Mouse (Mus musculus): ENCODE results near the gene Ipo8.

Ipo8 gene

GRCm38 (mm10) chr6:148830748-148831727 lies at the start of gene Ipo8:
TSS of gene Ipo8 (minus strand) at chr6:148831467.
- peak; percentile 97 for DNase-seq

- DNase-seq: no peak
These were observed 42.6 kb upstream of the Ipo8 start for GRCm38 (mm10) chr6:148873911-148874310.

- no peak for DNase-seq
These were observed 14.4 kb upstream of the Ipo8 start for GRCm38 (mm10) chr6:148845629-148846028.

GRCm38 (mm10) chr6:148841760-148842159 lies 10.5 kb upstream of the Ipo8 start:
- no peak for DNase-seq

- DNase-seq: no peak
These were observed 7.2 kb upstream of the Ipo8 start for GRCm38 (mm10) chr6:148838460-148838859.

- DNase-seq: no peak
These were observed 458 bp upstream of the Ipo8 start for GRCm38 (mm10) chr6:148831728-148832121.

- DNase-seq: no peak
These were observed 916 bp downstream of the Ipo8 start for GRCm38 (mm10) chr6:148830355-148830747.

GRCm38 (mm10) chr6:148826119-148826518 lies 5.1 kb downstream of the Ipo8 start:
- DNase-seq: no peak

GRCm38 (mm10) chr6:148818624-148819343 lies 12.5 kb downstream of the Ipo8 start:
- no peak for DNase-seq

GRCm38 (mm10) chr6:148816751-148817150 lies 14.5 kb downstream of the Ipo8 start:
- no peak for DNase-seq

- no peak for DNase-seq
These were observed 20.1 kb downstream of the Ipo8 start for GRCm38 (mm10) chr6:148811117-148811516.

- DNase-seq: no peak
These were observed 31.5 kb downstream of the Ipo8 start for GRCm38 (mm10) chr6:148799773-148800172.

- no peak for DNase-seq
These were observed 36.1 kb downstream of the Ipo8 start for GRCm38 (mm10) chr6:148795145-148795544.

- no peak for DNase-seq
These were observed 42.1 kb downstream of the Ipo8 start for GRCm38 (mm10) chr6:148789010-148789673.

- no peak for DNase-seq
These were observed 45.1 kb downstream of the Ipo8 start for GRCm38 (mm10) chr6:148786186-148786585.

GRCm38 (mm10) chr6:148784418-148784817 lies 46.8 kb downstream of the Ipo8 start:
- DNase-seq: no peak

GRCm38 (mm10) chr6:148776236-148776635 lies 55.0 kb downstream of the Ipo8 start:
- DNase-seq: no peak

- DNase-seq: no peak
These were observed 59.8 kb downstream of the Ipo8 start for GRCm38 (mm10) chr6:148771423-148771822.

- DNase-seq: no peak
These were observed 62.8 kb downstream of the Ipo8 start for GRCm38 (mm10) chr6:148768419-148768818.

GRCm38 (mm10) chr6:148767228-148767627 lies 64.0 kb downstream of the Ipo8 start:
- DNase-seq: no peak

- DNase-seq: no peak
These were observed 69.1 kb downstream of the Ipo8 start for GRCm38 (mm10) chr6:148761967-148762712.

GRCm38 (mm10) chr6:148761475-148761874 lies 69.8 kb downstream of the Ipo8 start:
- DNase-seq: no peak

GRCm38 (mm10) chr6:148756535-148756934 lies 74.7 kb downstream of the Ipo8 start:
- DNase-seq: no peak
